Mouse (Mus musculus) heart, embryonic 12.5 days (tissue): Measurements from ENCODE around the gene Nags. TPM values are rescaled to one million over a fixed set of nuclear protein-coding genes. Genes with fewer than 3 reads are reported as not detected.

Experiments used
- ATAC-seq: fragments of 200-750 bp; cut with Nextera tagmentation; 2 replicates; pipeline ENCODE4 v1.8.0; 2017; ENCODE audit warnings: moderate TSS enrichment, moderate library complexity; ENCODE audit not compliant: insufficient number of reproducible peaks, low FRiP score
- H3K27ac ChIP-seq: fragments of 300-500 bp; sonication (generic); 2 replicates; pipeline ENCODE4 v1.5.1; 2016; ENCODE audit warnings: mild to moderate bottlenecking, moderate library complexity; ENCODE audit not compliant: poor library complexity, severe bottlenecking
- H3K27me3 ChIP-seq: fragments of 300-500 bp; sonication (generic); replicated peaks from 2 replicates; pipeline ENCODE4 v1.6.1; 2016; ENCODE audit warnings: mild to moderate bottlenecking, moderate library complexity
- H3K36me3 ChIP-seq: fragments of 300-500 bp; sonication (generic); 2 replicates; pipeline ENCODE4 v1.6.1; 2016; ENCODE audit warnings: mild to moderate bottlenecking, moderate library complexity
- H3K4me1 ChIP-seq: fragments of 300-500 bp; sonication (generic); replicated peaks from 2 replicates; pipeline ENCODE4 v1.6.1; 2016; ENCODE audit warnings: mild to moderate bottlenecking
- H3K4me2 ChIP-seq: fragments of 300-500 bp; sonication (generic); 2 replicates; pipeline ENCODE4 v1.6.1; 2016; ENCODE audit warnings: mild to moderate bottlenecking, moderate library complexity
- H3K4me3 ChIP-seq: fragments of 300-500 bp; sonication (generic); 2 replicates; pipeline ENCODE4 v1.5.1; 2016; ENCODE audit warnings: mild to moderate bottlenecking
- H3K9ac ChIP-seq: fragments of 300-500 bp; sonication (generic); 2 replicates; pipeline ENCODE4 v1.6.1; 2016; ENCODE audit warnings: mild to moderate bottlenecking, moderate library complexity
- H3K9me3 ChIP-seq: fragments of 300-500 bp; sonication (generic); replicated peaks from 2 replicates; pipeline ENCODE4 v1.6.1; 2016; ENCODE audit warnings: mild to moderate bottlenecking, moderate library complexity
- WGBS: fragments of 180-500 bp; shearing (Covaris S2); methylation state at CpG from one replicate; pipeline ENCODE4 v1.1.7; 2016; 5-methylcytosine and 5-hydroxymethylcytosine counted together
- polyA plus RNA-seq: library from polyadenylated mRNA; unstranded; fragments of >200 nt; fragmentation: Nextera tagmentation; extraction: Ambion mirVana; gene quantifications from 2 replicates; pipeline ENCODE4 v1.2.1, GENCODE M21; 2016

The Nags gene
- polyA plus RNA-seq: 0.11 TPM in 1 of 2 replicates, not detected in the other

- no peak within 1 kb of the TSS for H3K27ac ChIP-seq
Measured at GRCm38 (mm10) chr11:102145471-102146001, at the start of gene Nags. TSS of gene Nags (plus strand) at chr11:102145513.

GRCm38 (mm10) chr11:102095676-102096075 lies 49.6 kb upstream of the Nags start:
- Histone ChIP-seq H3K4me3 (no peak overlapping the region), H3K27ac (no peak overlapping the region), H3K4me1 (peaks cover 21% of the 10 kb centered on the region), H3K9ac (no peak overlapping the region), H3K9me3 (no peaks in the 10 kb centered on the region), H3K27me3 (peaks cover 25% of the 10 kb centered on the region), H3K4me2 (no peak overlapping the region), H3K36me3 (no peaks in the 10 kb centered on the region)
- WGBS: 66% methylated on average over 3 of the region's 3 CpGs
- ATAC-seq: no peak

More at GRCm38 (mm10) chr11:102145471-102146001, at the start of gene Nags:
- Histone ChIP-seq H3K9ac (peak within 1 kb of the TSS; percentile 48), H3K4me3 (peak within 1 kb of the TSS; percentile 47), H3K36me3 (no peaks in the 10 kb centered on the region), H3K27me3 (peaks cover 69% of the 10 kb centered on the region), H3K9me3 (no peaks in the 10 kb centered on the region), H3K4me2 (peak within 1 kb of the TSS; percentile 75), H3K4me1 (peaks cover 33% of the 10 kb centered on the region)
- ATAC-seq: no peak; the same call in 1 of the 2 replicates
- WGBS: 1% methylated on average over 50 of the region's 50 CpGs

- no peaks in the 10 kb centered on the region for H3K36me3 ChIP-seq
- no peaks in the 10 kb centered on the region for H3K9me3 ChIP-seq
- peaks cover 21% of the 10 kb centered on the region for H3K4me1 ChIP-seq
- peaks cover 33% of the 10 kb centered on the region for H3K27me3 ChIP-seq
- H3K27ac ChIP-seq: no peak overlapping the region
- H3K4me2 ChIP-seq: peak overlapping the region; percentile 64
- peak overlapping the region; percentile 25 for H3K4me3 ChIP-seq
- 60% methylated on average over 5 of the region's 5 CpGs for WGBS
- no peak overlapping the region; the same call in 1 of the 2 replicates for H3K9ac ChIP-seq
- no peak for ATAC-seq
Measured at GRCm38 (mm10) chr11:102096446-102096845, 48.9 kb upstream of the Nags start.

GRCm38 (mm10) chr11:102096887-102097391 lies 48.4 kb upstream of the Nags start:
- peaks cover 22% of the 10 kb centered on the region for H3K4me1 ChIP-seq
- H3K9ac ChIP-seq: peak overlapping the region; percentile 52
- peak overlapping the region; percentile 25 for H3K4me3 ChIP-seq
- peaks cover 36% of the 10 kb centered on the region for H3K27me3 ChIP-seq
- peak overlapping the region; percentile 64 for H3K4me2 ChIP-seq
- H3K36me3 ChIP-seq: no peaks in the 10 kb centered on the region
- no peak overlapping the region for H3K27ac ChIP-seq
- no peaks in the 10 kb centered on the region for H3K9me3 ChIP-seq
- 5% methylated on average over 17 of the region's 18 CpGs for WGBS
- ATAC-seq: peak; percentile 92

DNA sequence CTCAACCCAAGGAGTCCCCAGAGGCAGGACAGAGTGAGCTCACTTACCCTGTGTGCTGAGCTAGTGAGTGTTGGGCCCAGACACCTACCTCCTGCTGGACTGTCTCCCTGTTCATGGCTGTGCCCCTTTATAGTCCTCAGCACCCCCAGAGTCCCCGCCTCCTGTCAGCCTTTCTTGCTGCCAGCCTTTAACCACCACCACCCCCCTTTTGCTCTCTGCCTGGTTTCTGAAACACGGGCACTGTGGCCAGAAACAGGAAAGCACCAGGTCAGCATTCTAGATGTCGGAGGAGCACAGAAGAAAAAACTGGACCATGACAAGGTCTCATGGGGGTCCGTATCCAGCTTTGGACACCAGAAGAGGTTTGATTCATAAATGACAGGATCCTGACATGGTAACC lies 44.1 kb upstream of the Nags start, which contains the start of gene Ppy:
Gene Ppy (minus strand): TSS at position 101 of the 400 bp plus-strand sequence.
- no peaks in the 10 kb centered on the region for H3K36me3 ChIP-seq
- peaks cover 18% of the 10 kb centered on the region for H3K4me1 ChIP-seq
- 67% methylated on average over 4 of the region's 4 CpGs for WGBS
- no peaks in the 10 kb centered on the region for H3K9me3 ChIP-seq
- ATAC-seq: no peak
- no peak within 1 kb of the TSS for H3K27ac ChIP-seq
- peaks cover 70% of the 10 kb centered on the region for H3K27me3 ChIP-seq
- H3K4me3 ChIP-seq: no peak within 1 kb of the TSS
- peak within 1 kb of the TSS; percentile 39; the same call in 1 of the 2 replicates for H3K4me2 ChIP-seq
- peak within 1 kb of the TSS; percentile 29; the same call in 1 of the 2 replicates for H3K9ac ChIP-seq

DNA sequence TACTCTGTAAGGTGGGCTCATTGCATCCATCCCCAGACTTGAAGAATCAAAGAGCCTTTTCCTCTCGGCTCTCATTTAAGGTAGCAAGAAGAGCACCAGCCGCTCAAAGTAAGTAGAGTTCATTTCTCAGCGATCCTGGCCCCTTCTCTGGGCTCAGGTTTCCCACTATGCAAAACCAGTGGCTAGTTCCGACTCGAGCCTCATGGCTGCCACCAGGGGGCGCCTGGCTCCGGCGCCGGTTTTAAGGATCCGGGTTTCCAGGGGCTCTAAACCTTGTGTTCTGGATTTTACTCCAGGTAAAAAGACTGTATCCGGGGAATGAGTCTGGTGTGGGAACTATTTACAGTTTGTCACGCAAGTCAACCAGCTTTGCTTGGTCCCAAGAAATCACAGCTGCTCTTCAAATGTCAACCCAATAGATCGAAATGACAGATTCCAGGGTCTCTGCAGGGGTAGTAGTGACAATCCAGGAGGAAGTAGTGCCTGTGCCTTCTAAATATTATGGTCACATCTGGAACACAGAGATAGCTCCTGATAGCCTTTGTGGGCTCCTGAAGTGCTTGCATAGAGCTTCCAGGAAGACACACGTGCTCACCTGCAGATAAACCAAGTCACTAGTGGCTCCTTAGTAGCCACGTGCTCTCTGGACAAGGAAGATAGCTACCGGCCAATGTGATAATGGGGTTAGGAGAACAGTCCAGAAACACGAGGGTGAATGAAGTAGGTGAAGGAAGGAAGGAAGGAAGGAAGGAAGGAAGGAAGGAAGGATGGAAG lies 42.6 kb upstream of the Nags start:
- Histone ChIP-seq H3K9ac (peak overlapping the region; percentile 29; the same call in 1 of the 2 replicates), H3K36me3 (no peaks in the 10 kb centered on the region), H3K4me1 (peaks cover 17% of the 10 kb centered on the region), H3K9me3 (no peaks in the 10 kb centered on the region), H3K27me3 (peaks cover 85% of the 10 kb centered on the region), H3K27ac (no peak overlapping the region), H3K4me2 (peak overlapping the region; percentile 39; the same call in 1 of the 2 replicates), H3K4me3 (no peak overlapping the region)
- no peak for ATAC-seq
- 11% methylated on average over 17 of the region's 17 CpGs for WGBS

DNA sequence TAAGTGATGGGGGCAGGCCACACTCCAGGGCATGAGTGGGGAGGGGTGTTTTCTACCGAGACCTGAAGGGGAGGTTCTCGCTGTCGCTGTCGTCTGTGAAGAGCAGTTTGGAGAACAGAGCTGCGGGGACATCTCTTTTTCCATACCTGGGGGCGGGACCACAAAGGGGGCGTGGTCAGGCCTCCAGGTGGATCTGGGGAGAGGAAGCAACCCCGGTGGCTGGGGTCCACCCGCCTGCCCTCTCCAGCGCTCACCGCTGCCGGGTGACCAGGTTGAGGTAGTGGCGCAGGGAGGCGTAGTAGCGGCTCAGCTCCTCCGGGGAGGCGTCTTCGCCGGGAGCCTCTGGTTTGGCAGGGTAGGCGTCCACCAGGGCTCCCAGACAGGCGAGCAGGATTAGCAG lies 38.4 kb upstream of the Nags start:
- Histone ChIP-seq H3K4me1 (peaks cover 16% of the 10 kb centered on the region), H3K4me2 (peak overlapping the region; percentile 22; the same call in 1 of the 2 replicates), H3K9me3 (no peaks in the 10 kb centered on the region), H3K36me3 (no peaks in the 10 kb centered on the region), H3K27me3 (peaks cover 78% of the 10 kb centered on the region), H3K4me3 (peak overlapping the region; percentile 21), H3K27ac (no peak overlapping the region), H3K9ac (no peak overlapping the region)
- WGBS: 2% methylated on average over 21 of the region's 21 CpGs
- no peak for ATAC-seq

DNA sequence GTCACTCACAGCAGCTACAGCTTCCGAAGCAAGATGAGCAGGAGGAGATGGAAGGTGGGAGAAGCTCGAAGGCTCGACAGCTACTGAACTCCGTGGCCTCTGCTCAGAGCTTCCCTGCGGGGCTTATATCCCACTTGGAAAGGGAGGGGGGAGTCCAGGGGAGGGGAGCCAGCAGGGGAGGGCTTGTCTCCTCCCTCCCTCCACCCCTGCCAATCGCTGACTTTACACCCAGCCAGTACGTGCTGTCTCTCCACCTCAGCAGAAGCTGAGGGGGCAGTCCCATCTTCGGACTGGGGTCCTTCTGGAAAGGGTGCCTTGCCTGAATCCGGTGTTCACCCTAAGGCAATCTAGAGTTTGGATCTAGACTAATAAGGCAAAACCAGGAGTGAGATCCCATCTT lies 37.6 kb upstream of the Nags start, which contains the start of gene Pyy:
Gene Pyy (minus strand): TSS at position 101 of the 400 bp plus-strand sequence.
- H3K4me2 ChIP-seq: peak within 1 kb of the TSS; percentile 22; the same call in 1 of the 2 replicates
- no peak within 1 kb of the TSS for H3K27ac ChIP-seq
- 17% methylated on average over 9 of the region's 9 CpGs for WGBS
- no peak for ATAC-seq
- peaks cover 9% of the 10 kb centered on the region for H3K4me1 ChIP-seq
- H3K9me3 ChIP-seq: no peaks in the 10 kb centered on the region
- peaks cover 77% of the 10 kb centered on the region for H3K27me3 ChIP-seq
- H3K36me3 ChIP-seq: no peaks in the 10 kb centered on the region
- no peak within 1 kb of the TSS for H3K9ac ChIP-seq
- H3K4me3 ChIP-seq: peak within 1 kb of the TSS; percentile 21

DNA sequence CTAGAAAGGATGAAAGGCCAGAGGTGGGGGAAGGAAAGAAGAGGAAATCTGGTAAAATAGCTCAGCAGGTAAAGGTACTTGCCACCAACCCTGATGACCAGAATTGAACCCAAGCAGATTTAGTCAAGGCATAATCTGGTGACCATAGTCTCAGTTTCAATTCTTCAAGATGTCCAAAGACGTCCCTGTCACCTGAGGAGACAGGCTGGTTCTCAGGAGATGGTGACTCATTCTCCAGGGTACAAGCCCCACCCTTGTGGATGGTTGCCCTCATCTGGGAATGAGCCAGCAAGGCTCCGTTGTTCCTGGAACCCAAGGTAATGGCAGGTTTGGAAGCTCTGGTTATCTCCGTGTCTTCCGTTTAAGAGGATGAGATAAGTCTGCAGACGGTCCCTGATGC lies 33.7 kb upstream of the Nags start:
- H3K9ac ChIP-seq: no peak overlapping the region
- H3K4me3 ChIP-seq: no peak overlapping the region
- ATAC-seq: no peak
- H3K9me3 ChIP-seq: no peaks in the 10 kb centered on the region
- H3K4me1 ChIP-seq: peaks cover 6% of the 10 kb centered on the region
- H3K4me2 ChIP-seq: no peak overlapping the region
- no peak overlapping the region for H3K27ac ChIP-seq
- H3K27me3 ChIP-seq: peaks cover 50% of the 10 kb centered on the region
- H3K36me3 ChIP-seq: no peaks in the 10 kb centered on the region
- 35% methylated on average over 5 of the region's 5 CpGs for WGBS

DNA sequence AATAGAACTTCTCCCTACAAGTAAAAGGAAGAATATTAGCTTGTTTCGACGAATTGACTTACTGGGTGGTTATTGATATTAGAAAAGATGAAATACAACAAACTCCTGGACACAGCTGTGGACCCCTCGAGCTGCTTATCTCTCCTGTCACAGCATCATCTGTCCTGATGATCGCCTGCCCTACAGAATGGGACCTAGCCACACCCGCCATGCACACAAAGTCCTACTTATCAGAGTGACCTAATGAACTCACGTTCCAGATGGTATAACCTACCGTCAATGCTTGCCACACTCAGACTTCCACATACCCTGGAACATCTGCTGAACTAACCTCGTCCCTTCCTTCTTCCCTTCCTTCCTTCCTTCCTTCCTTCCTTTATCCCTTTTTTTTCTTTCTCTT lies 29.1 kb upstream of the Nags start:
- Histone ChIP-seq H3K4me1 (no peaks in the 10 kb centered on the region), H3K27me3 (peaks cover 11% of the 10 kb centered on the region; the same call in 1 of the 2 replicates), H3K4me3 (no peak overlapping the region), H3K36me3 (no peaks in the 10 kb centered on the region), H3K27ac (no peak overlapping the region), H3K9ac (no peak overlapping the region), H3K4me2 (no peak overlapping the region), H3K9me3 (no peaks in the 10 kb centered on the region)
- no peak for ATAC-seq
- 46% methylated on average over 8 of the region's 8 CpGs for WGBS

GRCm38 (mm10) chr11:102117386-102117785 lies 27.9 kb upstream of the Nags start:
- Histone ChIP-seq H3K27me3 (peaks cover 11% of the 10 kb centered on the region; the same call in 1 of the 2 replicates), H3K9ac (no peak overlapping the region), H3K4me3 (no peak overlapping the region), H3K27ac (no peak overlapping the region), H3K9me3 (no peaks in the 10 kb centered on the region), H3K4me1 (no peaks in the 10 kb centered on the region), H3K4me2 (no peak overlapping the region), H3K36me3 (no peaks in the 10 kb centered on the region)
- no peak for ATAC-seq
- WGBS: 69% methylated on average over 6 of the region's 6 CpGs
